Comparison of ENCODE assay signal across 19 mouse cellular contexts in genomic region chr3:132915661-132916060, GRCm38 (mm10). TPM values are rescaled to one million over a fixed set of nuclear protein-coding genes. Genes with fewer than 3 reads are reported as not detected.
DNase-seq lines count a peak whose midpoint lies in the region; ATAC-seq lines count a peak whose summit lies in the region.
"Had no signal": no experiment of that assay in that cellular context is flagged by ENCODE, and none has a peak within 500 bp of the region (broad histone marks: within the 10 kb centered on the region; RNA-seq: fewer than 3 reads in every experiment).

No protein-coding gene starts in this region.

- H3K9ac ChIP-seq in midbrain, embryonic 11.5 days (ENCODE audit: low read length): no peak overlapping the region
- no peak overlapping the region for H3K9ac ChIP-seq in midbrain, embryonic 13.5 days (replicated peaks)
- H3K9ac ChIP-seq in stomach, embryonic 16.5 days (ENCODE audit: low read length): no peak overlapping the region
- no peak overlapping the region for H3K9ac ChIP-seq in forebrain, embryonic 13.5 days
- H3K9ac ChIP-seq: heart, embryonic 12.5 days; hindbrain, embryonic 15.5 days had no signal

- DNase-seq in adrenal gland, postnatal 25 days: peak; percentile 8
- DNase-seq in adrenal gland, postnatal 4 days (ENCODE audit: low spot score in 2 of 2): no peak
- peak; percentile 61 for DNase-seq in midbrain, embryonic 11.5 days (ENCODE audit: low spot score, missing footprints)
- peak; percentile 39 for DNase-seq in NIH3T3 (ENCODE audit: low read depth)
- DNase-seq in spleen, postnatal 14 days (ENCODE audit: low spot score in 2 of 2): no peak
- DNase-seq: adrenal gland, adult 2 months; cerebellum, adult 2 months; cerebellum, postnatal 10 days; gastrocnemius, postnatal 36 days; heart, adult 18-20 months had no signal

- H3K4me3 ChIP-seq in midbrain, embryonic 11.5 days (ENCODE audit: low read depth, low read length): no peak overlapping the region
- no peak overlapping the region for H3K4me3 ChIP-seq in midbrain, embryonic 13.5 days (replicated peaks)
- no peak overlapping the region for H3K4me3 ChIP-seq in stomach, embryonic 16.5 days (replicated peaks; ENCODE audit: low read length)
- no peak overlapping the region for H3K4me3 ChIP-seq in forebrain, embryonic 13.5 days
- H3K4me3 ChIP-seq: embryonic facial prominence, embryonic 10.5 days; heart, embryonic 12.5 days; hindbrain, embryonic 15.5 days had no signal

- 74% methylated on average over 9 of the region's 9 CpGs for WGBS in midbrain, embryonic 11.5 days
- 66% methylated on average over 9 of the region's 9 CpGs for WGBS in midbrain, embryonic 13.5 days
- 63% methylated on average over 9 of the region's 9 CpGs for WGBS in stomach, embryonic 16.5 days
- WGBS in forebrain, embryonic 13.5 days: 64% methylated on average over 9 of the region's 9 CpGs

- H3K27ac ChIP-seq in midbrain, embryonic 11.5 days (ENCODE audit: low read depth, low read length): no peak overlapping the region
- no peak overlapping the region for H3K27ac ChIP-seq in midbrain, embryonic 13.5 days
- H3K27ac ChIP-seq in stomach, embryonic 16.5 days (ENCODE audit: low read length): no peak overlapping the region
- no peak overlapping the region for H3K27ac ChIP-seq in forebrain, embryonic 13.5 days
- H3K27ac ChIP-seq: embryonic facial prominence, embryonic 10.5 days; hindbrain, embryonic 15.5 days had no signal

- no peaks in the 10 kb centered on the region for H3K9me3 ChIP-seq in midbrain, embryonic 11.5 days (ENCODE audit: control insufficient read depth, low read length)
- H3K9me3 ChIP-seq in midbrain, embryonic 13.5 days: no peaks in the 10 kb centered on the region
- H3K9me3 ChIP-seq in stomach, embryonic 16.5 days (replicated peaks; ENCODE audit: control insufficient read depth, low read length): no peaks in the 10 kb centered on the region
- no peaks in the 10 kb centered on the region for H3K9me3 ChIP-seq in forebrain, embryonic 13.5 days (replicated peaks)
- H3K9me3 ChIP-seq: embryonic facial prominence, embryonic 10.5 days; heart, embryonic 12.5 days; hindbrain, embryonic 15.5 days had no signal

- no peak overlapping the region for H3K4me2 ChIP-seq in midbrain, embryonic 11.5 days
- H3K4me2 ChIP-seq in midbrain, embryonic 13.5 days (replicated peaks): no peak overlapping the region
- no peak overlapping the region for H3K4me2 ChIP-seq in stomach, embryonic 16.5 days (ENCODE audit: low read depth, low read length)
- H3K4me2 ChIP-seq in forebrain, embryonic 13.5 days: no peak overlapping the region
- H3K4me2 ChIP-seq: heart, embryonic 12.5 days; hindbrain, embryonic 15.5 days had no signal

- ATAC-seq in midbrain, embryonic 11.5 days (ENCODE audit: low FRiP score): no peak
- ATAC-seq in midbrain, embryonic 13.5 days: no peak
- peak; percentile 60; the same call in 1 of the 2 replicates for ATAC-seq in stomach, embryonic 16.5 days (ENCODE audit: insufficient read depth, low FRiP score)
- no peak for ATAC-seq in forebrain, embryonic 13.5 days
- ATAC-seq: activated CD4-positive, CD25-positive, alpha-beta regulatory T cell, adult 4 months; forebrain, embryonic 14.5 days; intestine, embryonic 16.5 days had no signal

- H3K4me1 ChIP-seq in midbrain, embryonic 11.5 days (ENCODE audit: control insufficient read depth, insufficient read depth, low read length): no peaks in the 10 kb centered on the region
- no peaks in the 10 kb centered on the region for H3K4me1 ChIP-seq in midbrain, embryonic 13.5 days (replicated peaks)
- H3K4me1 ChIP-seq in stomach, embryonic 16.5 days (ENCODE audit: control insufficient read depth, insufficient read depth, low read length): no peaks in the 10 kb centered on the region
- no peaks in the 10 kb centered on the region for H3K4me1 ChIP-seq in forebrain, embryonic 13.5 days
- H3K4me1 ChIP-seq: hindbrain, embryonic 15.5 days had no signal

- no peaks in the 10 kb centered on the region for H3K36me3 ChIP-seq in midbrain, embryonic 11.5 days (ENCODE audit: control insufficient read depth, insufficient read depth, low read length)
- no peaks in the 10 kb centered on the region for H3K36me3 ChIP-seq in midbrain, embryonic 13.5 days
- H3K36me3 ChIP-seq in stomach, embryonic 16.5 days (ENCODE audit: control insufficient read depth, insufficient read depth, low read length): no peaks in the 10 kb centered on the region
- no peaks in the 10 kb centered on the region for H3K36me3 ChIP-seq in forebrain, embryonic 13.5 days (ENCODE audit: poor library complexity, severe bottlenecking)
- H3K36me3 ChIP-seq: embryonic facial prominence, embryonic 10.5 days; heart, embryonic 12.5 days; hindbrain, embryonic 15.5 days had no signal

- no peaks in the 10 kb centered on the region for H3K27me3 ChIP-seq in midbrain, embryonic 11.5 days (ENCODE audit: control insufficient read depth, insufficient read depth, low read length)
- no peaks in the 10 kb centered on the region for H3K27me3 ChIP-seq in midbrain, embryonic 13.5 days
- no peaks in the 10 kb centered on the region for H3K27me3 ChIP-seq in stomach, embryonic 16.5 days (ENCODE audit: control insufficient read depth, insufficient read depth, low read length)
- H3K27me3 ChIP-seq in forebrain, embryonic 13.5 days: no peaks in the 10 kb centered on the region
- H3K27me3 ChIP-seq: heart, embryonic 12.5 days; hindbrain, embryonic 15.5 days had no signal

RNA-seq across cellular contexts. Expression of gene Npnt, which starts 34.4 kb away (rescaled TPM):
- total RNA-seq in adrenal gland, postnatal 25 days (2021): 11.5 TPM in 2 replicates
- total RNA-seq in adrenal gland, postnatal 4 days (2021): 10 to 100 TPM; 25.3 to 69.8 TPM
- 7.6 and 7.9 TPM in 2 replicates for polyA plus RNA-seq in midbrain, embryonic 11.5 days (2014; fragmentation: Nextera tagmentation; extraction: Ambion mirVana)
- 16.5 and 17.5 TPM in 2 replicates for polyA plus RNA-seq in midbrain, embryonic 13.5 days (2015; fragmentation: Nextera tagmentation; extraction: Ambion mirVana)
- 67.3 and 69.7 TPM in 2 replicates for polyA plus RNA-seq in stomach, embryonic 16.5 days (2015; fragmentation: Nextera tagmentation; extraction: Ambion mirVana)
- 3.8 and 5.7 TPM in 2 replicates for polyA plus RNA-seq in forebrain, embryonic 13.5 days (2015; fragmentation: Nextera tagmentation; extraction: Ambion mirVana)

Comparison
In these comparisons a context has a peak if more than half of its experiments do, and no peak if none do; other contexts are left out.
1. DNase-seq: peak in adrenal gland, postnatal 25 days (single experiment), midbrain, embryonic 11.5 days (single experiment) and NIH3T3 (single experiment); none in adrenal gland, postnatal 4 days (0 of 2) and spleen, postnatal 14 days (0 of 2).